Mouse (Mus musculus): ENCODE measurements around the gene Plekhj1. TPM values are rescaled to one million over a fixed set of nuclear protein-coding genes. Genes with fewer than 3 reads are reported as not detected.

Plekhj1 gene
- total and polyA plus RNA-seq, 2 experiments from 2014 or later: 88.1 to 94.1 TPM

DNA sequence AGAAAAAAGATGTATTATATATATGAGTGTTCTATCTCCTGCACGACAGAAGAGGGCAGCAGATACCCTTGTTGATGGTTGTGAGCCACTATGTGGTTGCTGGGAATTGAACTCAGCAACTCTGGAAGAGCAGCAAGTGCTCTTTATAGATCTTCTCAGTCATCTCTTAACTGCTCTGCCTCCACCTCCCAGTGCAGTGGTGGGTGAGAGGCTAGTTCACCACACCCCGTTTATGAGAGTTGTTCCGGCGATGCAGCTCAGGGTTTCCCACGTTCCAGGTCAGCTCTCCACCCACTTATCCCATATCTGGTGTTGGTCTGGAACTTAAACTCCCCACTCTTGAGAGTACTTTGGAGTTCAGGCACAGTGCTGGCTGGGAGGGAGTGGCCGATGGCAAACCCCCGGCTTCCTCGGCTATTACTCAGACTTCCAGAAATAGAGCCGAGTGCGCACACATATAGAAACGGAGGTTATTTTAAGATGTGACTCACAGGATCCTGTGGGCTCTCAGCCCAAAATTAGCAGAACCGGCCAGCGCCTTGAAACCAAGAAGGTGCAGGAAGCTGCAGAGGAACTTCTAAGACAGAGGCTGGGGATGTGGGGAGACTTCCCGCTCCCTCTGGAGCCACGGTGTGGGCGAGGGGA is 47.1 kb downstream of the Plekhj1 start:
- WGBS: 15% methylated on average over 16 of the region's 16 CpGs
- Histone ChIP-seq H3K9me3 (ENCODE audit: low read length) (no peaks in the 10 kb centered on the region), H3K4me3 (ENCODE audit: low read depth, low read length) (peak overlapping the region; percentile 2; the same call in 1 of the 2 replicates), H3K4me2 (ENCODE audit: low read depth, low read length, poor library complexity, severe bottlenecking) (peak overlapping the region; percentile 36; the same call in 1 of the 2 replicates), H3K36me3 (ENCODE audit: insufficient read depth, low read length) (no peaks in the 10 kb centered on the region), H3K9ac (replicated peaks; ENCODE audit: low read length, poor library complexity, severe bottlenecking) (no peak overlapping the region), H3K27me3 (ENCODE audit: insufficient read depth, low read length) (no peaks in the 10 kb centered on the region), H3K27ac (ENCODE audit: low read depth, low read length) (no peak overlapping the region), H3K4me1 (ENCODE audit: insufficient read depth, low read length) (peaks cover 5% of the 10 kb centered on the region; the same call in 1 of the 2 replicates)
- no peak for DNase-seq (ENCODE audit: low spot score)
- TF ChIP-seq CTCF (IDR thresholded peaks at IDR 0.05): peak; percentile 48
- ATAC-seq (ENCODE audit: low FRiP score): no peak

DNA sequence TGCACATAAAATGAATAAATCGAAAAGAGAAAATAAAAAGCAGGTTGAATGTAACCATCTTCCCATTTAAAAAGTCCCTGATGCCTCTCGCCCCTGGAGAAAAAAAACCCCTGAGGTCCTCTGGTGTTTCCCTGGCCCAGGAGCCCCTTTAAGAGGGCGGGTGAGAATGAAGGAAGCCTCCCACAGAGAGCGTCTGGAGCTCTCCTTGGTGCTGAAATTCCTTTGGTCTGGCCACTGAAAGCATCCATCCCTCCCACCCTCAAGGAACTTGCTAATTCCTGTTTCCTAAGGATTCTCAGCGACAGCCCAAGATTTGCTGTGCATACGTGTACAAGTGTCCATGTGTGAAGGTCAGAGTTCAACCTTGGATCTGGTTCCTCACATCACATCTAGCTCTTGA is 49.8 kb downstream of the Plekhj1 start:
- ATAC-seq (ENCODE audit: low FRiP score): no peak

DNA sequence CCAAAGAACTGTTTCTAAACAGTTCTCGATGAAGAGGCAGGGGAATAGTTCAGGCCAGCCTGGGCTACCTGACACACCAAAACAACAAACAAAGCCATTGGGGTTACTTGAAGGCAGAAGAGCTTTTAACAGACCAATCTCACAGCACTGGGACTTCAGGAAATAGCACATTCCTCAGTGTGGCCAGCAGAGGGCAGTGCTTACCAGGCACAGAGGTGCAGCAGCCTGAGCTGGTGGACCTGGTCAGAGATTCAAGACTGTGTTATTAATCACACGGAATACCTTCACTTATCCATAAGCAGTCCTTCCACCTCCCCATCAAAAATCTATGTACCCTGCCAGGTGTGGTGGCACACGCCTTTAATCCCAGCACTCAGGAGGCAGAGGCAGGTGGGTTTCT is 51.0 kb downstream of the Plekhj1 start:
- DNase-seq (ENCODE audit: low spot score): peak; percentile 78
- no peak overlapping the region for H3K9ac ChIP-seq (replicated peaks; ENCODE audit: low read length, poor library complexity, severe bottlenecking)
- no peaks in the 10 kb centered on the region for H3K36me3 ChIP-seq (ENCODE audit: insufficient read depth, low read length)
- WGBS: 9% methylated on average over 3 of the region's 3 CpGs
- H3K27me3 ChIP-seq (ENCODE audit: insufficient read depth, low read length): no peaks in the 10 kb centered on the region
- peak; percentile 96 for TF ChIP-seq CTCF (IDR thresholded peaks at IDR 0.05)
- no peak overlapping the region for H3K4me3 ChIP-seq (ENCODE audit: low read depth, low read length)
- H3K4me1 ChIP-seq (ENCODE audit: insufficient read depth, low read length): no peaks in the 10 kb centered on the region
- ATAC-seq (ENCODE audit: low FRiP score): no peak
- H3K27ac ChIP-seq (ENCODE audit: low read depth, low read length): no peak overlapping the region
- H3K9me3 ChIP-seq (ENCODE audit: low read length): no peaks in the 10 kb centered on the region
- H3K4me2 ChIP-seq (ENCODE audit: low read depth, low read length, poor library complexity, severe bottlenecking): no peak overlapping the region

More for the DNA sequence above, 49.8 kb downstream of the Plekhj1 start:
- Histone ChIP-seq H3K27ac (ENCODE audit: low read depth, low read length) (no peak overlapping the region; the same call in 1 of the 2 replicates), H3K36me3 (ENCODE audit: insufficient read depth, low read length) (no peaks in the 10 kb centered on the region), H3K4me1 (ENCODE audit: insufficient read depth, low read length) (no peaks in the 10 kb centered on the region), H3K4me3 (ENCODE audit: low read depth, low read length) (no peak overlapping the region), H3K9me3 (ENCODE audit: low read length) (no peaks in the 10 kb centered on the region), H3K9ac (replicated peaks; ENCODE audit: low read length, poor library complexity, severe bottlenecking) (no peak overlapping the region), H3K27me3 (ENCODE audit: insufficient read depth, low read length) (no peaks in the 10 kb centered on the region), H3K4me2 (ENCODE audit: low read depth, low read length, poor library complexity, severe bottlenecking) (no peak overlapping the region)
- WGBS: 11% methylated on average over 6 of the region's 6 CpGs
- no peak for TF ChIP-seq CTCF (IDR thresholded peaks at IDR 0.05)
- peak; percentile 44 for DNase-seq (ENCODE audit: low spot score)

MicroRNA genes within 50 kb of the gene (microRNA counts, 519-probe panel; counts per million panel counts)
- 528 counts per million, percentile 58 among the panel's probes with 10 or more counts for microRNA mmu-miR-1982

Small RNAs within 50 kb of the gene (microRNA-seq; reads per million reads assigned to microRNA genes)
- gene Mir1982 (ENCODE audit: borderline number of aligned reads): 7.4 reads per million, percentile 15 among the genes with 10 or more reads in this experiment

Other genes with a start within 250 kb of the Plekhj1 start
- gene Rexo1, start 237.1 kb downstream of the Plekhj1 start, total RNA-seq (2014; rRNA removed): 34.2 and 52.6 TPM in 2 replicates
- gene Rexo1, start 237.1 kb downstream of the Plekhj1 start, polyA plus RNA-seq (2015; fragmentation: Nextera tagmentation; extraction: Ambion mirVana): 26.1 and 29.8 TPM in 2 replicates
- gene Klf16, start 221.3 kb downstream of the Plekhj1 start, total RNA-seq (2014; rRNA removed): 13.7 and 18.1 TPM in 2 replicates
- gene Klf16, start 221.3 kb downstream of the Plekhj1 start, polyA plus RNA-seq (2015; fragmentation: Nextera tagmentation; extraction: Ambion mirVana): 7.7 and 8.3 TPM in 2 replicates
- gene Abhd17a, start 208.3 kb downstream of the Plekhj1 start, total RNA-seq (2014; rRNA removed): 264 and 275 TPM in 2 replicates
- 152 and 157 TPM in 2 replicates for gene Abhd17a, start 208.3 kb downstream of the Plekhj1 start, polyA plus RNA-seq (2015; fragmentation: Nextera tagmentation; extraction: Ambion mirVana)
- gene Scamp4, start 195.8 kb downstream of the Plekhj1 start, total RNA-seq (2014; rRNA removed): 27.8 and 32.4 TPM in 2 replicates
- 73.1 and 76.9 TPM in 2 replicates for gene Scamp4, start 195.8 kb downstream of the Plekhj1 start, polyA plus RNA-seq (2015; fragmentation: Nextera tagmentation; extraction: Ambion mirVana)
- 4.0 and 6.2 TPM in 2 replicates for gene Adat3, start 195.7 kb downstream of the Plekhj1 start, total RNA-seq (2014; rRNA removed)
- 4.6 and 4.9 TPM in 2 replicates for gene Adat3, start 195.7 kb downstream of the Plekhj1 start, polyA plus RNA-seq (2015; fragmentation: Nextera tagmentation; extraction: Ambion mirVana)
- 2.0 and 2.7 TPM in 2 replicates for gene Gm49322, start 192.6 kb downstream of the Plekhj1 start, total RNA-seq (2014; rRNA removed)
- 1.7 and 1.8 TPM in 2 replicates for gene Gm49322, start 192.6 kb downstream of the Plekhj1 start, polyA plus RNA-seq (2015; fragmentation: Nextera tagmentation; extraction: Ambion mirVana)
- 124 and 146 TPM in 2 replicates for gene Csnk1g2, start 175.8 kb downstream of the Plekhj1 start, total RNA-seq (2014; rRNA removed)
- 90.5 and 93.3 TPM in 2 replicates for gene Csnk1g2, start 175.8 kb downstream of the Plekhj1 start, polyA plus RNA-seq (2015; fragmentation: Nextera tagmentation; extraction: Ambion mirVana)
- gene Btbd2, start 141.6 kb downstream of the Plekhj1 start, total RNA-seq (2014; rRNA removed): 168 and 215 TPM in 2 replicates
- gene Btbd2, start 141.6 kb downstream of the Plekhj1 start, polyA plus RNA-seq (2015; fragmentation: Nextera tagmentation; extraction: Ambion mirVana): 71.6 and 80.4 TPM in 2 replicates
- gene Mknk2, start 120.5 kb downstream of the Plekhj1 start, total RNA-seq (2014; rRNA removed): 74.6 and 74.7 TPM in 2 replicates
- 35.3 and 36.0 TPM in 2 replicates for gene Mknk2, start 120.5 kb downstream of the Plekhj1 start, polyA plus RNA-seq (2015; fragmentation: Nextera tagmentation; extraction: Ambion mirVana)
- 66.6 and 75.1 TPM in 2 replicates for gene Mob3a, start 96.6 kb downstream of the Plekhj1 start, total RNA-seq (2014; rRNA removed)
- gene Mob3a, start 96.6 kb downstream of the Plekhj1 start, polyA plus RNA-seq (2015; fragmentation: Nextera tagmentation; extraction: Ambion mirVana): 44.9 and 48.5 TPM in 2 replicates
- gene Izumo4, start 96.4 kb downstream of the Plekhj1 start, total RNA-seq (2014; rRNA removed): 26.3 and 48.0 TPM in 2 replicates
- gene Izumo4, start 96.4 kb downstream of the Plekhj1 start, polyA plus RNA-seq (2015; fragmentation: Nextera tagmentation; extraction: Ambion mirVana): 44.0 and 47.4 TPM in 2 replicates
- gene Ap3d1, start 56.4 kb downstream of the Plekhj1 start, total RNA-seq (2014; rRNA removed): 182 and 183 TPM in 2 replicates
- 95.4 and 105 TPM in 2 replicates for gene Ap3d1, start 56.4 kb downstream of the Plekhj1 start, polyA plus RNA-seq (2015; fragmentation: Nextera tagmentation; extraction: Ambion mirVana)
- 23.8 and 34.4 TPM in 2 replicates for gene Dot1l, start 43.4 kb downstream of the Plekhj1 start, total RNA-seq (2014; rRNA removed)
- 9.9 and 13.4 TPM in 2 replicates for gene Dot1l, start 43.4 kb downstream of the Plekhj1 start, polyA plus RNA-seq (2015; fragmentation: Nextera tagmentation; extraction: Ambion mirVana)
- gene Sf3a2, start 428 bp downstream of the Plekhj1 start, total RNA-seq (2014; rRNA removed): 18.3 and 34.2 TPM in 2 replicates
- 61.5 and 64.3 TPM in 2 replicates for gene Sf3a2, start 428 bp downstream of the Plekhj1 start, polyA plus RNA-seq (2015; fragmentation: Nextera tagmentation; extraction: Ambion mirVana)
- gene Amh, start 6.6 kb upstream of the Plekhj1 start, total RNA-seq (2014; rRNA removed): 0.82 and 2.9 TPM in 2 replicates
- not detected in 2 replicates for gene Amh, start 6.6 kb upstream of the Plekhj1 start, polyA plus RNA-seq (2015; fragmentation: Nextera tagmentation; extraction: Ambion mirVana)
- gene Jsrp1, start 14.9 kb upstream of the Plekhj1 start, total RNA-seq (2014; rRNA removed): not detected in 2 replicates
- gene Jsrp1, start 14.9 kb upstream of the Plekhj1 start, polyA plus RNA-seq (2015; fragmentation: Nextera tagmentation; extraction: Ambion mirVana): 0.83 and 1.1 TPM in 2 replicates
- 863 and 928 TPM in 2 replicates for gene Oaz1, start 28.0 kb upstream of the Plekhj1 start, total RNA-seq (2014; rRNA removed)
- 1,039 and 1,193 TPM in 2 replicates for gene Oaz1, start 28.0 kb upstream of the Plekhj1 start, polyA plus RNA-seq (2015; fragmentation: Nextera tagmentation; extraction: Ambion mirVana)
- gene Lingo3, start 45.4 kb upstream of the Plekhj1 start, total RNA-seq (2014; rRNA removed): 39.3 and 61.0 TPM in 2 replicates
- 24.4 and 26.8 TPM in 2 replicates for gene Lingo3, start 45.4 kb upstream of the Plekhj1 start, polyA plus RNA-seq (2015; fragmentation: Nextera tagmentation; extraction: Ambion mirVana)
- 136 and 249 TPM in 2 replicates for gene Lsm7, start 56.6 kb upstream of the Plekhj1 start, total RNA-seq (2014; rRNA removed)
- gene Lsm7, start 56.6 kb upstream of the Plekhj1 start, polyA plus RNA-seq (2015; fragmentation: Nextera tagmentation; extraction: Ambion mirVana): 292 and 299 TPM in 2 replicates
- gene Sppl2b, start 56.6 kb upstream of the Plekhj1 start, total RNA-seq (2014; rRNA removed): 116 and 132 TPM in 2 replicates
- 78.6 and 86.2 TPM in 2 replicates for gene Sppl2b, start 56.6 kb upstream of the Plekhj1 start, polyA plus RNA-seq (2015; fragmentation: Nextera tagmentation; extraction: Ambion mirVana)
- gene Tmprss9, start 73.2 kb upstream of the Plekhj1 start, total RNA-seq (2014; rRNA removed): 0.09 and 0.11 TPM in 2 replicates
- 0.27 and 0.31 TPM in 2 replicates for gene Tmprss9, start 73.2 kb upstream of the Plekhj1 start, polyA plus RNA-seq (2015; fragmentation: Nextera tagmentation; extraction: Ambion mirVana)
- gene Timm13, start 102.3 kb upstream of the Plekhj1 start, total RNA-seq (2014; rRNA removed): 153 and 267 TPM in 2 replicates
- gene Timm13, start 102.3 kb upstream of the Plekhj1 start, polyA plus RNA-seq (2015; fragmentation: Nextera tagmentation; extraction: Ambion mirVana): 362 and 384 TPM in 2 replicates
- 40.2 and 47.3 TPM in 2 replicates for gene Lmnb2, start 119.6 kb upstream of the Plekhj1 start, total RNA-seq (2014; rRNA removed)
- gene Lmnb2, start 119.6 kb upstream of the Plekhj1 start, polyA plus RNA-seq (2015; fragmentation: Nextera tagmentation; extraction: Ambion mirVana): 22.6 and 22.7 TPM in 2 replicates
- gene Gadd45b, start 131.4 kb upstream of the Plekhj1 start, total RNA-seq (2014; rRNA removed): 3.5 and 7.3 TPM in 2 replicates
- 5.0 and 6.4 TPM in 2 replicates for gene Gadd45b, start 131.4 kb upstream of the Plekhj1 start, polyA plus RNA-seq (2015; fragmentation: Nextera tagmentation; extraction: Ambion mirVana)
- 27.6 and 40.7 TPM in 2 replicates for gene Gng7, start 216.3 kb upstream of the Plekhj1 start, total RNA-seq (2014; rRNA removed)
- 29.5 and 29.9 TPM in 2 replicates for gene Gng7, start 216.3 kb upstream of the Plekhj1 start, polyA plus RNA-seq (2015; fragmentation: Nextera tagmentation; extraction: Ambion mirVana)
- gene Diras1, start 227.0 kb upstream of the Plekhj1 start, total RNA-seq (2014; rRNA removed): 104 and 119 TPM in 2 replicates
- gene Diras1, start 227.0 kb upstream of the Plekhj1 start, polyA plus RNA-seq (2015; fragmentation: Nextera tagmentation; extraction: Ambion mirVana): 95.2 and 98.3 TPM in 2 replicates
- 115 and 122 TPM in 2 replicates for gene Slc39a3, start 238.8 kb upstream of the Plekhj1 start, total RNA-seq (2014; rRNA removed)
- 50.2 and 54.7 TPM in 2 replicates for gene Slc39a3, start 238.8 kb upstream of the Plekhj1 start, polyA plus RNA-seq (2015; fragmentation: Nextera tagmentation; extraction: Ambion mirVana)

All from midbrain, postnatal 0 days (tissue).